Mouse (Mus musculus) MEL (cell line): ENCODE measurements around the gene Efna2. TPM values are rescaled to one million over a fixed set of nuclear protein-coding genes. Genes with fewer than 3 reads are reported as not detected.

Experiments
- DNase-seq: peaks from one replicate; pipeline ENCODE4 v3.0.0; 2011; ENCODE audit warnings: low read depth, low spot score
- H3K27ac ChIP-seq: 2 replicates; pipeline ENCODE4 v1.5.1; 2012; ENCODE audit warnings: low read depth, mild to moderate bottlenecking, control low read depth, low read length, moderate library complexity; ENCODE audit not compliant: control insufficient read depth
- H3K27me3 ChIP-seq, 2 experiments: fragments of 150-350 bp in 1 of 2; sonication (generic) in 1 of 2; 2 replicates each; pipeline ENCODE4 v1.6.1; 2012; ENCODE audit warnings: low read length in 2 of 2, mild to moderate bottlenecking in 2 of 2, improper control_type of control experiment in 1 of 2, moderate library complexity in 1 of 2; ENCODE audit not compliant: insufficient read depth in 2 of 2, control insufficient read depth in 1 of 2
- H3K36me3 ChIP-seq, 2 experiments: 2 replicates each; pipeline ENCODE4 v1.6.1; 2012 to 2014; ENCODE audit warnings: low read length in 2 of 2, improper control_type of control experiment in 1 of 2, inconsistent platforms in 1 of 2, mild to moderate bottlenecking in 1 of 2; ENCODE audit not compliant: insufficient read depth in 2 of 2, control insufficient read depth in 1 of 2
- H3K4me1 ChIP-seq, 2 experiments: fragments of 150-350 bp in 1 of 2; sonication (generic) in 1 of 2; 2 replicates each; pipeline ENCODE4 v1.6.1; 2012; ENCODE audit warnings: low read length in 2 of 2, improper control_type of control experiment in 1 of 2, mild to moderate bottlenecking in 1 of 2; ENCODE audit not compliant: insufficient read depth in 2 of 2, control insufficient read depth in 1 of 2
- H3K4me3 ChIP-seq, 2 experiments: fragments of 150-350 bp in 1 of 2; sonication (generic) in 1 of 2; 2 replicates each; pipeline ENCODE4 v1.5.1; 2012; ENCODE audit warnings: low read depth in 2 of 2, low read length in 2 of 2, mild to moderate bottlenecking in 2 of 2, moderate library complexity in 2 of 2, control low read depth in 1 of 2, improper control_type of control experiment in 1 of 2; ENCODE audit not compliant: control insufficient read depth in 1 of 2, insufficient read depth in 1 of 2
- H3K79me2 ChIP-seq: 2 replicates; pipeline ENCODE4 v1.6.1; 2012; ENCODE audit warnings: mild to moderate bottlenecking, low read length, moderate library complexity; ENCODE audit not compliant: control insufficient read depth, poor library complexity, insufficient read depth
- H3K9ac ChIP-seq: 2 replicates; pipeline ENCODE4 v1.6.1; 2012; ENCODE audit warnings: low read depth, mild to moderate bottlenecking, control low read depth, low read length, moderate library complexity; ENCODE audit not compliant: control insufficient read depth, poor library complexity, severe bottlenecking
- H3K9me3 ChIP-seq: fragments of 150-350 bp; sonication (generic); replicated peaks from 2 replicates; pipeline ENCODE4 v1.6.1; 2012; ENCODE audit warnings: mild to moderate bottlenecking, low read length, improper control_type of control experiment, moderate library complexity; ENCODE audit not compliant: insufficient read depth
- BHLHE40 ChIP-seq: IDR thresholded peaks from 2 replicates; pipeline ENCODE4 v1.6.1; 2012; ENCODE audit warnings: low read depth, mild to moderate bottlenecking, inconsistent platforms, low read length, improper control_type of control experiment, borderline replicate concordance
- CHD1 ChIP-seq: IDR thresholded peaks from 2 replicates; pipeline ENCODE4 v1.6.1; 2012; ENCODE audit warnings: low read depth, mild to moderate bottlenecking, inconsistent platforms, low read length, improper control_type of control experiment
- CTCF ChIP-seq, 3 experiments: IDR thresholded peaks in 2 of 3; conservative IDR thresholded peaks in 1 of 3; 2 replicates each; pipeline ENCODE4 v1.5.1; 2011 to 2012; ENCODE audit warnings: low read length in 3 of 3, low read depth in 2 of 3, mild to moderate bottlenecking in 2 of 3, improper control_type of control experiment in 1 of 3, inconsistent platforms in 1 of 3, mixed read lengths in 1 of 3, moderate library complexity in 1 of 3; ENCODE audit not compliant: control insufficient read depth in 1 of 3, insufficient read depth in 1 of 3, poor library complexity in 1 of 3, severe bottlenecking in 1 of 3
- E2F4 ChIP-seq: IDR thresholded peaks from 2 replicates; pipeline ENCODE4 v1.6.1; 2011; ENCODE audit warnings: low read depth, low read length, improper control_type of control experiment, borderline replicate concordance
- ELF1 ChIP-seq: IDR thresholded peaks from 2 replicates; pipeline ENCODE4 v1.6.1; 2014; ENCODE audit warnings: low read depth, mild to moderate bottlenecking, inconsistent platforms, low read length, improper control_type of control experiment, moderate library complexity
- EP300 ChIP-seq, 2 experiments: IDR thresholded peaks; 2 replicates each; pipeline ENCODE4 v1.6.1; 2011; ENCODE audit warnings: improper control_type of control experiment in 2 of 2, low read length in 2 of 2, low read depth in 1 of 2, mild to moderate bottlenecking in 1 of 2
- ETS1 ChIP-seq: IDR thresholded peaks from 2 replicates; pipeline ENCODE4 v1.6.1; 2012; ENCODE audit warnings: low read depth, mild to moderate bottlenecking, inconsistent platforms, low read length, improper control_type of control experiment, moderate library complexity
- GABPA ChIP-seq: IDR thresholded peaks from 2 replicates; pipeline ENCODE4 v1.6.1; 2012; ENCODE audit warnings: low read depth, mild to moderate bottlenecking, inconsistent platforms, low read length, improper control_type of control experiment, moderate library complexity
- HCFC1 ChIP-seq: IDR thresholded peaks from 2 replicates; pipeline ENCODE4 v1.6.1; 2012; ENCODE audit warnings: low read depth, mild to moderate bottlenecking, inconsistent platforms, low read length, improper control_type of control experiment, moderate library complexity
- JUND ChIP-seq: IDR thresholded peaks from 2 replicates; pipeline ENCODE4 v1.6.1; 2011; ENCODE audit warnings: low read depth, mild to moderate bottlenecking, improper control_type of control experiment, low read length
- KAT2A ChIP-seq: conservative IDR thresholded peaks from 2 replicates; pipeline ENCODE4 v1.6.1; 2012; ENCODE audit warnings: low read depth, low read length, improper control_type of control experiment, inconsistent platforms
- MAX ChIP-seq: IDR thresholded peaks from 2 replicates; pipeline ENCODE4 v1.6.1; 2011; ENCODE audit warnings: low read length, improper control_type of control experiment
- MAZ ChIP-seq: IDR thresholded peaks from 2 replicates; pipeline ENCODE4 v1.6.1; 2012; ENCODE audit warnings: low read depth, mild to moderate bottlenecking, inconsistent platforms, low read length, improper control_type of control experiment
- MEF2A ChIP-seq: IDR thresholded peaks from 2 replicates; pipeline ENCODE4 v1.6.1; 2014; ENCODE audit warnings: low read depth, mild to moderate bottlenecking, inconsistent platforms, low read length, improper control_type of control experiment; ENCODE audit not compliant: poor library complexity, insufficient replicate concordance, severe bottlenecking; ENCODE audit errors: extremely low read depth
- MXI1 ChIP-seq: IDR thresholded peaks from 2 replicates; pipeline ENCODE4 v1.6.1; 2011; ENCODE audit warnings: mild to moderate bottlenecking, low read depth, low read length, improper control_type of control experiment
- MYB ChIP-seq: IDR thresholded peaks from 2 replicates; pipeline ENCODE4 v1.6.1; 2011; ENCODE audit warnings: mild to moderate bottlenecking, low read depth, low read length, improper control_type of control experiment
- NELFE ChIP-seq: IDR thresholded peaks from 2 replicates; pipeline ENCODE4 v1.6.1; 2011; ENCODE audit warnings: low read depth, low read length, improper control_type of control experiment
- NRF1 ChIP-seq: IDR thresholded peaks from 2 replicates; pipeline ENCODE4 v1.6.1; 2014; ENCODE audit warnings: low read depth, mild to moderate bottlenecking, inconsistent platforms, low read length, improper control_type of control experiment, moderate library complexity; ENCODE audit not compliant: poor library complexity, insufficient read depth, severe bottlenecking
- POLR2A ChIP-seq, 2 experiments: IDR thresholded peaks; 2 replicates each; pipeline ENCODE4 v1.6.1; 2011 to 2012; ENCODE audit warnings: low read length in 2 of 2, mild to moderate bottlenecking in 2 of 2, control low read depth in 1 of 2, improper control_type of control experiment in 1 of 2, low read depth in 1 of 2, moderate library complexity in 1 of 2; ENCODE audit not compliant: control insufficient read depth in 1 of 2, insufficient read depth in 1 of 2, poor library complexity in 1 of 2
- POLR2AphosphoS2 ChIP-seq: IDR thresholded peaks from 2 replicates; pipeline ENCODE4 v1.6.1; 2011; ENCODE audit warnings: low read length, improper control_type of control experiment
- POLR2AphosphoS5 ChIP-seq: IDR thresholded peaks from 2 replicates; pipeline ENCODE4 v1.6.1; 2012; ENCODE audit warnings: low read depth, borderline replicate concordance, mild to moderate bottlenecking, inconsistent platforms, low read length, moderate library complexity, mixed read lengths
- RAD21 ChIP-seq: IDR thresholded peaks from 2 replicates; pipeline ENCODE4 v1.6.1; 2011; ENCODE audit warnings: mild to moderate bottlenecking, low read depth, low read length, improper control_type of control experiment
- RCOR1 ChIP-seq: IDR thresholded peaks from 2 replicates; pipeline ENCODE4 v1.6.1; 2012; ENCODE audit warnings: low read depth, mild to moderate bottlenecking, inconsistent platforms, low read length, improper control_type of control experiment
- SIN3A ChIP-seq: IDR thresholded peaks from 2 replicates; pipeline ENCODE4 v1.6.1; 2012; ENCODE audit warnings: low read length, improper control_type of control experiment, inconsistent platforms
- SMC3 ChIP-seq: IDR thresholded peaks from 2 replicates; pipeline ENCODE4 v1.6.1; 2011; ENCODE audit warnings: low read depth, low read length, improper control_type of control experiment
- TAL1 ChIP-seq: IDR thresholded peaks from 2 replicates; pipeline ENCODE4 v1.6.1; 2012; ENCODE audit warnings: mild to moderate bottlenecking, inconsistent platforms, low read length, moderate library complexity, mixed read lengths
- TBP ChIP-seq: IDR thresholded peaks from 2 replicates; pipeline ENCODE4 v1.8.0; 2011; ENCODE audit warnings: low read depth, low read length, improper control_type of control experiment
- TCF12 ChIP-seq: IDR thresholded peaks from 2 replicates; pipeline ENCODE4 v1.6.1; 2014; ENCODE audit warnings: low read depth, mild to moderate bottlenecking, inconsistent platforms, low read length, improper control_type of control experiment, moderate library complexity
- USF1 ChIP-seq: IDR thresholded peaks from 2 replicates; pipeline ENCODE4 v1.6.1; 2014; ENCODE audit warnings: low read depth, mild to moderate bottlenecking, inconsistent platforms, low read length, improper control_type of control experiment, moderate library complexity
- USF2 ChIP-seq, 2 experiments: IDR thresholded peaks; 2 replicates each; pipeline ENCODE4 v1.6.1; 2011 to 2012; ENCODE audit warnings: improper control_type of control experiment in 2 of 2, low read length in 2 of 2, borderline replicate concordance in 1 of 2, inconsistent platforms in 1 of 2, low read depth in 1 of 2, mild to moderate bottlenecking in 1 of 2; ENCODE audit not compliant: insufficient read depth in 1 of 2
- ZC3H11A ChIP-seq: IDR thresholded peaks from 2 replicates; pipeline ENCODE4 v1.6.1; 2012; ENCODE audit warnings: low read depth, mild to moderate bottlenecking, inconsistent platforms, low read length, improper control_type of control experiment
- ZMIZ1 ChIP-seq: IDR thresholded peaks from 2 replicates; pipeline ENCODE4 v1.6.1; 2012; ENCODE audit warnings: low read depth, mild to moderate bottlenecking, inconsistent platforms, low read length, improper control_type of control experiment, moderate library complexity
- polyA plus RNA-seq, 2 experiments: library from polyadenylated mRNA; stranded (reverse) in 1 of 2; unstranded in 1 of 2; fragments of >175 nt in 1 of 2; fragments of >200 nt in 1 of 2; gene quantifications; 2 replicates each; pipeline versions ENCODE4 v1.2.1 to v1.2.4; 2012; ENCODE audit warnings: low replicate concordance in 2 of 2, low read depth in 1 of 2; ENCODE audit not compliant: insufficient read length in 2 of 2, insufficient read depth in 1 of 2, missing spikeins in 1 of 2
- total RNA-seq: library from RNA; depleted of rRNA; stranded (reverse); fragments of 300-350 nt; gene quantifications from 2 replicates; pipeline ENCODE4 v1.2.3, GENCODE M21; 2012

The Efna2 gene
- total and polyA plus RNA-seq, 3 experiments, result 0.12 to 2.8 TPM; not detected in 1

DNA sequence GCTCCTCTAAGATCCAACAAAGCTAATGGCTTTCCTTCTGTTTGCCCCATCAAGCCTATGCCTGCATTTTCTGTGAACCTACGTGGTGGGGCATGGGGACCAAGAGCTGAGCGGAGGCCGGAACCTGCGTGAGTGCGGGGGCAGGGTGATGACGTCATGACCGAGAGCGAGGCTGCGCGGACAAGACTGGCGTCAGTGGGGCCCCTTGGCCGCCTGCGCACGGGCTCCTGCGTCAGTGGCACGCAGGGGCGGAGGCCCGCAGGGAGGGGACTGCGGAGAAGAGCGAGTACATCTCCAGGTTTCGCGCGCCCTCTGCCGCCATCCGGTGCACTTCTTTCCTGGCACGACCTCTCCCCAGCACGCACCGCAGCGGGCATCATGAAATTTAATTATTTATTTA, 38.0 kb upstream of the Efna2 start:
- H3K36me3 ChIP-seq, result peaks cover 0 to 16% of the 10 kb centered on the region in 2 experiments; a peak in 2 of 4 replicates
- no peaks in the 10 kb centered on the region for H3K27me3 ChIP-seq
- H3K4me3 ChIP-seq, result peak overlapping the region; percentile 74 to 80
- peak; percentile 99 for DNase-seq
- peak overlapping the region; percentile 89 for H3K9ac ChIP-seq
- H3K4me1 ChIP-seq, result peaks cover 0 to 34% of the 10 kb centered on the region in 2 experiments; a peak in 3 of 4 replicates
- H3K27ac ChIP-seq, result peak overlapping the region; percentile 96
- peak; percentile 93 for TF ChIP-seq SIN3A
- no peak for TF ChIP-seq POLR2AphosphoS5
- TF ChIP-seq ZMIZ1, result peak; percentile 65; the same call in 1 of the 2 replicates
- 0 out of 2 replicates have a peak, but pooled peaks have one; percentile 64 for TF ChIP-seq CHD1
- TF ChIP-seq TBP, result peak; percentile 63; the same call in 1 of the 2 replicates
- peak; percentile 10 to 86; a peak in 2 of 4 replicates for TF ChIP-seq POLR2A (IDR thresholded peaks at IDR 0.05; ENCODE audit: control insufficient read depth in 1 of 2, insufficient read depth in 1 of 2, low read depth in 1 of 2, low read length in 2 of 2, poor library complexity in 1 of 2)
- 0 out of 2 replicates have a peak, but pooled peaks have one; percentile 24 for TF ChIP-seq USF1
- TF ChIP-seq BHLHE40, result peak; percentile 77
- TF ChIP-seq SMC3, result peak; percentile 67
- no peak for TF ChIP-seq USF2 (IDR thresholded peaks at IDR 0.05; ENCODE audit: borderline replicate concordance in 1 of 2, insufficient read depth in 1 of 2, low read depth in 1 of 2, low read length in 2 of 2)
- TF ChIP-seq RAD21, result peak; percentile 77
- peak; percentile 78 for TF ChIP-seq MAX
- TF ChIP-seq MXI1, result peak; percentile 87
- peak; percentile 97 for TF ChIP-seq POLR2AphosphoS2
- TF ChIP-seq ELF1, result peak; percentile 84
- peak in 1 of 2 experiments; percentile 37; a peak in 1 of 4 replicates for TF ChIP-seq EP300 (IDR thresholded peaks at IDR 0.05; ENCODE audit: low read depth in 1 of 2, low read length in 2 of 2)
- TF ChIP-seq JUND, result peak; percentile 30; the same call in 1 of the 2 replicates
- TF ChIP-seq HCFC1, result peak; percentile 92
- TF ChIP-seq E2F4, result peak; percentile 74; the same call in 1 of the 2 replicates
- peak; percentile 80; the same call in 1 of the 2 replicates for TF ChIP-seq GABPA
- TF ChIP-seq ZC3H11A, result peak; percentile 68
- no peak for TF ChIP-seq TAL1
- TF ChIP-seq NRF1, result peak; percentile 92
- peak; percentile 98 for TF ChIP-seq MAZ
- no peak for TF ChIP-seq MYB
- no peak for TF ChIP-seq RCOR1
- peak; percentile 61 for TF ChIP-seq TCF12
- peak; percentile 88 for TF ChIP-seq ETS1
- TF ChIP-seq CTCF (IDR thresholded peaks at IDR 0.05 in 2 of 3, conservative IDR thresholded peaks at IDR 0.05 in 1 of 3; ENCODE audit: control insufficient read depth in 1 of 3, insufficient read depth in 1 of 3, low read depth in 2 of 3, low read length in 3 of 3, poor library complexity in 1 of 3, severe bottlenecking in 1 of 3), result peak in 2 of 3 experiments; percentile 78 to 81; a peak in 5 of 6 replicates
- no peak; the same call in 1 of the 2 replicates for TF ChIP-seq KAT2A
- TF ChIP-seq MEF2A, result no peak
- TF ChIP-seq NELFE, result peak; percentile 89
- H3K79me2 ChIP-seq, result peaks cover 29% of the 10 kb centered on the region
- H3K9me3 ChIP-seq, result no peaks in the 10 kb centered on the region
